Mouse (Mus musculus) lung, postnatal 0 days (tissue): ENCODE data around the gene Tmem259. TPM values are rescaled to one million over a fixed set of nuclear protein-coding genes. Genes with fewer than 3 reads are reported as not detected.

Experiments used
- ATAC-seq: fragments of 200-750 bp; cut with Nextera tagmentation; 2 replicates; pipeline ENCODE4 v1.8.0; 2017; ENCODE audit warnings: moderate library complexity
- DNase-seq: peaks from one replicate; pipeline ENCODE4 v3.0.0-alpha.2; 2016; ENCODE audit warnings: low spot score
- H3K27ac ChIP-seq: fragments of 300-500 bp; sonication (generic); 2 replicates; pipeline ENCODE4 v1.5.1; 2014; ENCODE audit warnings: antibody characterized with exemption, mild to moderate bottlenecking, low read length, mixed read lengths
- H3K27me3 ChIP-seq: fragments of 300-500 bp; sonication (generic); replicated peaks from 2 replicates; pipeline ENCODE4 v1.6.1; 2014; ENCODE audit warnings: low read length, mixed read lengths; ENCODE audit not compliant: insufficient read depth
- H3K36me3 ChIP-seq: fragments of 300-500 bp; sonication (generic); 2 replicates; pipeline ENCODE4 v1.6.1; 2014; ENCODE audit warnings: low read length, mixed read lengths; ENCODE audit not compliant: insufficient read depth
- H3K4me1 ChIP-seq: fragments of 300-500 bp; sonication (generic); 2 replicates; pipeline ENCODE4 v1.6.1; 2014; ENCODE audit warnings: antibody characterized with exemption, low read depth, low read length, mixed read lengths; ENCODE audit not compliant: insufficient read depth
- H3K4me2 ChIP-seq: fragments of 300-500 bp; sonication (generic); replicated peaks from 2 replicates; pipeline ENCODE4 v1.6.1; 2014; ENCODE audit warnings: low read depth, mild to moderate bottlenecking, low read length, moderate library complexity, mixed read lengths
- H3K4me3 ChIP-seq: fragments of 300-500 bp; sonication (generic); 2 replicates; pipeline ENCODE4 v1.5.1; 2014; ENCODE audit warnings: low read depth, low read length
- H3K9ac ChIP-seq: fragments of 300-500 bp; sonication (generic); replicated peaks from 2 replicates; pipeline ENCODE4 v1.6.1; 2014; ENCODE audit warnings: low read depth, mild to moderate bottlenecking
- H3K9me3 ChIP-seq: fragments of 300-500 bp; sonication (generic); 2 replicates; pipeline ENCODE4 v1.6.1; 2016; ENCODE audit warnings: low read length, mixed read lengths
- CTCF ChIP-seq: IDR thresholded peaks from 2 replicates; pipeline ENCODE4 v1.5.1; 2016; ENCODE audit warnings: antibody characterized with exemption, mild to moderate bottlenecking
- EP300 ChIP-seq: IDR thresholded peaks from 2 replicates; pipeline ENCODE4 v1.6.1; 2016; ENCODE audit warnings: antibody characterized with exemption, mild to moderate bottlenecking, control low read depth
- WGBS: fragments of 180-500 bp; shearing (Covaris S2); extraction: QIAGEN DNeasy Blood & Tissue Kit; methylation state at CpG from one replicate; pipeline ENCODE4 v1.1.7; 2014; 5-methylcytosine and 5-hydroxymethylcytosine counted together
- polyA plus RNA-seq: library from polyadenylated mRNA; unstranded; fragments of >200 nt; fragmentation: Nextera tagmentation; extraction: Ambion mirVana; gene quantifications from 2 replicates; pipeline ENCODE4 v1.2.1, GENCODE M21; 2015

Tmem259 gene
- polyA plus RNA-seq, 1 experiment from 2014 or later = 27.6 TPM

DNA sequence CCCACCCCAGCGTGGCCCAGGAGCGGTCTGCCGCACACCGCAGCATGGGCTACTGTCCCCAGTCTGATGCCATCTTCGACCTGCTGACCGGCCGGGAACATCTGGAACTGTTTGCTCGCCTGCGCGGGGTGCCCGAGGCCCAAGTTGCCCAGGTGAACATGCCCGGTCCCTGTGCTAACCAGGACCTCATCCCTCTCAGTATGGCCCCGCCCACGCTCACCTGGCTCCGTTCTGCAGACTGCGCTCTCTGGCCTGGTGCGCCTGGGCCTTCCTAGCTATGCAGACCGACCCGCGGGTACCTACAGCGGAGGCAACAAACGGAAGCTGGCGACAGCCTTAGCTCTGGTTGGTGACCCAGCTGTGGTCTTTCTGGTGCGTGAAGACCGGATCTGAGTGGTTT, 29.5 kb upstream of the Tmem259 start:
- ATAC-seq (no peak), DNase-seq (no peak)
- Histone ChIP-seq H3K27ac (no peak overlapping the region), H3K36me3 (peaks cover 11% of the 10 kb centered on the region; the same call in 1 of the 2 replicates), H3K4me3 (no peak overlapping the region), H3K9ac (no peak overlapping the region), H3K9me3 (peaks cover 5% of the 10 kb centered on the region; the same call in 1 of the 2 replicates), H3K4me2 (no peak overlapping the region), H3K27me3 (peaks cover 7% of the 10 kb centered on the region; the same call in 1 of the 2 replicates), H3K4me1 (peaks cover 9% of the 10 kb centered on the region)
- TF ChIP-seq EP300 (no peak), CTCF (no peak)
- 49% methylated on average over 25 of the region's 25 CpGs for WGBS

DNA sequence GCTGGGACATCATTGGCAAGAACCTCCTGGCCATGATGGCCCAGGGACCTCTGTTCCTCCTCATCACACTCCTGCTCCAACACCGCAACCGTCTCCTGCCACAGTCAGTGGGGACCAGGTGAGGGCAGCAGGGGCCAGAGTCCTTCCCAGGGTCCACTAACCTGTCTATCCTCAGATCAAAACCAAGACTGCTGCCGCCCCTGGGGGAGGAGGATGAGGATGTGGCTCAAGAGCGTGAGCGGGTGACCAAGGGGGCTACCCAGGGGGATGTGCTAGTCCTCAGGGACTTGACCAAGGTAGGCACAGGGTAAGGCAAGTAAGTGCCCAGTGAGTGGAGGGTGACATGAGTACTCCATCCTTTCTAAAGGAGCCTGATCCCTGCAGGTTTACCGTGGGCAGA, 27.6 kb upstream of the Tmem259 start:
- 0 out of 2 replicates have a peak, but pooled peaks cover 3% of the 10 kb centered on the region for H3K4me1 ChIP-seq

GRCm38 (mm10) chr10:80004233-80004705, 20.1 kb upstream of the Tmem259 start:
- Histone ChIP-seq H3K4me1 (0 out of 2 replicates have a peak, but pooled peaks cover 5% of the 10 kb centered on the region), H3K4me2 (no peak overlapping the region), H3K36me3 (0 out of 2 replicates have a peak, but pooled peaks cover 4% of the 10 kb centered on the region), H3K27ac (peak overlapping the region; percentile 62; the same call in 1 of the 2 replicates), H3K27me3 (no peaks in the 10 kb centered on the region), H3K4me3 (no peak overlapping the region), H3K9me3 (no peaks in the 10 kb centered on the region), H3K9ac (no peak overlapping the region)
- TF ChIP-seq CTCF (no peak), EP300 (no peak)
- 74% methylated on average over 8 of the region's 8 CpGs for WGBS
- DNase-seq (no peak), ATAC-seq (no peak)

More for the DNA sequence above, 27.6 kb upstream of the Tmem259 start:
- Histone ChIP-seq H3K9me3 (peaks cover 5% of the 10 kb centered on the region; the same call in 1 of the 2 replicates), H3K4me2 (no peak overlapping the region), H3K4me3 (no peak overlapping the region), H3K36me3 (peaks cover 11% of the 10 kb centered on the region; the same call in 1 of the 2 replicates), H3K27me3 (peaks cover 7% of the 10 kb centered on the region; the same call in 1 of the 2 replicates), H3K27ac (no peak overlapping the region), H3K9ac (no peak overlapping the region)
- no peak for DNase-seq
- 89% methylated on average over 6 of the region's 6 CpGs for WGBS
- TF ChIP-seq EP300 (no peak), CTCF (no peak)
- ATAC-seq = no peak

- DNase-seq = peak; percentile 62
- Histone ChIP-seq H3K27me3 (no peaks in the 10 kb centered on the region), H3K27ac (peak overlapping the region; percentile 62), H3K36me3 (no peaks in the 10 kb centered on the region), H3K4me3 (no peak overlapping the region), H3K9me3 (no peaks in the 10 kb centered on the region), H3K4me1 (0 out of 2 replicates have a peak, but pooled peaks cover 5% of the 10 kb centered on the region), H3K9ac (no peak overlapping the region), H3K4me2 (no peak overlapping the region)
- TF ChIP-seq CTCF (no peak), EP300 (peak; percentile 52; the same call in 1 of the 2 replicates)
- 58% methylated on average over 9 of the region's 9 CpGs for WGBS
- peak; percentile 71 for ATAC-seq
These were observed 19.5 kb upstream of the Tmem259 start for GRCm38 (mm10) chr10:80003374-80004232.

DNA sequence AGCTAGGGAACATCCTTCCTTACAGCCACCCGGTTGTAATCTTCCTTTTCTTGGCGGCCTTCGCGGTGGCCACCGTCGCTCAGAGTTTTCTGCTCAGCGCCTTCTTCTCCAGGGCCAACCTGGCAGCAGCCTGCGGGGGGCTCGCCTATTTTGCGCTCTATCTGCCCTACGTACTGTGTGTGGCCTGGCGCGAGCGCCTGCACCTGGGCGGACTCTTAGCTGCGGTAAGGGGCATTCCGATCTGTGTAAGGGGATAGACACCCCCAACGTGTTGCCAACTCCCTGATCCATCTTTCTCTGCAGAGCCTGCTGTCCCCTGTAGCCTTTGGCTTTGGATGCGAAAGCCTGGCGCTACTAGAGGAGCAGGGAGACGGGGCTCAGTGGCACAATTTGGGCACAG, 18.7 kb upstream of the Tmem259 start:
- Histone ChIP-seq H3K27me3 (no peaks in the 10 kb centered on the region), H3K9me3 (no peaks in the 10 kb centered on the region), H3K27ac (peak overlapping the region; percentile 29; the same call in 1 of the 2 replicates), H3K4me2 (no peak overlapping the region), H3K4me1 (0 out of 2 replicates have a peak, but pooled peaks cover 5% of the 10 kb centered on the region), H3K4me3 (no peak overlapping the region), H3K9ac (no peak overlapping the region), H3K36me3 (no peaks in the 10 kb centered on the region)
- DNase-seq (no peak), ATAC-seq (no peak)
- TF ChIP-seq CTCF = no peak
- no peak for TF ChIP-seq EP300
- 43% methylated on average over 21 of the region's 21 CpGs for WGBS

DNA sequence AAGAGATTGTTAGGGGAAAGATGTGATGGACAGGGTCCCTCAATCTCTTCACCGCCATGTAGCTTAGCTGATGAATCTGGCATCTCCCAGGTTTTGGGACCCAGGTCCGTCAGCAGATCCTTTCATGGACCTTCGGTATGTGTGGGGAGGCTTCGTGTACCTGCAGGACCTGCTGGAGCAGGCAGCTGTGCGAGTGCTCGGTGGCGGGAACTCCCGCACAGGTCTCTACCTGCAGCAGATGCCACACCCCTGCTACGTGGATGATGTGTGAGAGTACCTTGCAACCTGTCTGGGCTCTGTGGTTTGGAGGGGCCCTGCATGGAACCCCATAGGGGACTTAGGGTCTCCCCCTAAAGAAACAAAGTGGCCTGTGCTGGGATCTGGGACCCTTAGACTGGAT, 17.8 kb upstream of the Tmem259 start:
- ATAC-seq (no peak), DNase-seq (no peak)
- Histone ChIP-seq H3K27me3 (no peaks in the 10 kb centered on the region), H3K36me3 (no peaks in the 10 kb centered on the region), H3K9me3 (no peaks in the 10 kb centered on the region), H3K4me1 (0 out of 2 replicates have a peak, but pooled peaks cover 10% of the 10 kb centered on the region), H3K27ac (no peak overlapping the region), H3K4me2 (no peak overlapping the region), H3K9ac (no peak overlapping the region), H3K4me3 (no peak overlapping the region)
- 82% methylated on average over 9 of the region's 9 CpGs for WGBS
- TF ChIP-seq CTCF = no peak
